Mouse (Mus musculus) fat pad, adult 2 months (tissue): ENCODE results near the gene Stk11.

Source experiments
- DNase-seq: peaks from one replicate; pipeline ENCODE4 v3.0.0-alpha.2; 2011; ENCODE audit warnings: low read depth, low spot score; ENCODE audit errors: extremely low read depth

The Stk11 gene

GRCm38 (mm10) chr10:80094684-80095083, 20.9 kb upstream of the Stk11 start:
- no peak for DNase-seq

GRCm38 (mm10) chr10:80095547-80095946, 20.1 kb upstream of the Stk11 start:
- DNase-seq, result no peak

GRCm38 (mm10) chr10:80097275-80097674, 18.3 kb upstream of the Stk11 start:
- DNase-seq, result no peak

GRCm38 (mm10) chr10:80098630-80099029, 17.0 kb upstream of the Stk11 start:
- DNase-seq, result no peak

- DNase-seq, result no peak
Measured at GRCm38 (mm10) chr10:80100982-80101381, 14.6 kb upstream of the Stk11 start.

- DNase-seq, result no peak
Measured at GRCm38 (mm10) chr10:80102216-80102915, 13.2 kb upstream of the Stk11 start.

- no peak for DNase-seq
Measured at GRCm38 (mm10) chr10:80103032-80103431, 12.6 kb upstream of the Stk11 start.

- no peak for DNase-seq
Measured at GRCm38 (mm10) chr10:80104181-80104580, 11.4 kb upstream of the Stk11 start.

GRCm38 (mm10) chr10:80105460-80105859, 10.1 kb upstream of the Stk11 start, which contains the start of gene Sbno2:
Sbno2 (minus strand) TSS chr10:80105571.
- no peak for DNase-seq

GRCm38 (mm10) chr10:80105926-80106325, 9.7 kb upstream of the Stk11 start:
- DNase-seq, result no peak

GRCm38 (mm10) chr10:80107678-80108077, 7.9 kb upstream of the Stk11 start:
- DNase-seq, result no peak

- no peak for DNase-seq
Measured at GRCm38 (mm10) chr10:80114341-80115284, 990 bp upstream of the Stk11 start.

- no peak for DNase-seq
Measured at GRCm38 (mm10) chr10:80115944-80116335, 337 bp downstream of the Stk11 start.

GRCm38 (mm10) chr10:80116563-80116926, 942 bp downstream of the Stk11 start:
- DNase-seq, result no peak

- no peak for DNase-seq
Measured at GRCm38 (mm10) chr10:80116927-80117691, 1.5 kb downstream of the Stk11 start.

GRCm38 (mm10) chr10:80117736-80118135, 2.1 kb downstream of the Stk11 start:
- no peak for DNase-seq

GRCm38 (mm10) chr10:80118552-80118951, 2.9 kb downstream of the Stk11 start:
- no peak for DNase-seq

GRCm38 (mm10) chr10:80120146-80120545, 4.5 kb downstream of the Stk11 start:
- DNase-seq, result no peak

GRCm38 (mm10) chr10:80121639-80122038, 6.0 kb downstream of the Stk11 start:
- no peak for DNase-seq

- DNase-seq, result no peak
Measured at GRCm38 (mm10) chr10:80123932-80124562, 8.4 kb downstream of the Stk11 start.

- DNase-seq, result no peak
Measured at GRCm38 (mm10) chr10:80127920-80128319, 12.3 kb downstream of the Stk11 start.
